Mouse (Mus musculus) midbrain, embryonic 11.5 days (tissue): Measurements from ENCODE around the gene Mta3. TPM values are rescaled to one million over a fixed set of nuclear protein-coding genes. Genes with fewer than 3 reads are reported as not detected.
A peak's percentile ranks its signal among the peaks of the same experiment; 100 is the strongest.

Experiments
- ATAC-seq: fragments of 200-750 bp; cut with Nextera tagmentation; 2 replicates; pipeline ENCODE4 v1.8.0; 2017; ENCODE audit warnings: moderate TSS enrichment, moderate library complexity; ENCODE audit not compliant: low FRiP score
- DNase-seq: peaks from one replicate; pipeline ENCODE4 v3.0.0; 2015; ENCODE audit warnings: low spot score; ENCODE audit errors: missing footprints
- H3K27ac ChIP-seq: fragments of 300-500 bp; sonication (generic); 2 replicates; pipeline ENCODE4 v1.5.1; 2014; ENCODE audit warnings: low read depth, low read length
- H3K27me3 ChIP-seq: fragments of 300-500 bp; sonication (generic); 2 replicates; pipeline ENCODE4 v1.6.1; 2014; ENCODE audit warnings: mild to moderate bottlenecking, low read length, moderate library complexity, mixed read lengths; ENCODE audit not compliant: control insufficient read depth, insufficient read depth
- H3K36me3 ChIP-seq: fragments of 300-500 bp; sonication (generic); 2 replicates; pipeline ENCODE4 v1.6.1; 2014; ENCODE audit warnings: mild to moderate bottlenecking, low read length, moderate library complexity, mixed read lengths; ENCODE audit not compliant: control insufficient read depth, insufficient read depth
- H3K4me1 ChIP-seq: fragments of 300-500 bp; sonication (generic); 2 replicates; pipeline ENCODE4 v1.6.1; 2014; ENCODE audit warnings: low read length; ENCODE audit not compliant: control insufficient read depth, insufficient read depth
- H3K4me2 ChIP-seq: fragments of 300-500 bp; sonication (generic); 2 replicates; pipeline ENCODE4 v1.6.1; 2014; ENCODE audit warnings: mild to moderate bottlenecking, moderate library complexity
- H3K4me3 ChIP-seq: fragments of 300-500 bp; sonication (generic); 2 replicates; pipeline ENCODE4 v1.5.1; 2014; ENCODE audit warnings: low read depth, low read length
- H3K9ac ChIP-seq: fragments of 300-500 bp; sonication (generic); 2 replicates; pipeline ENCODE4 v1.6.1; 2014; ENCODE audit warnings: low read length
- H3K9me3 ChIP-seq: fragments of 300-500 bp; sonication (generic); 2 replicates; pipeline ENCODE4 v1.6.1; 2016; ENCODE audit warnings: low read length; ENCODE audit not compliant: control insufficient read depth
- WGBS: fragments of 180-500 bp; shearing (Covaris S2); extraction: QIAGEN DNeasy Blood & Tissue Kit; methylation state at CpG from one replicate; pipeline ENCODE4 v1.1.7; 2014; 5-methylcytosine and 5-hydroxymethylcytosine counted together
- polyA plus RNA-seq: library from polyadenylated mRNA; unstranded; fragments of >200 nt; fragmentation: Nextera tagmentation; extraction: Ambion mirVana; gene quantifications from 2 replicates; pipeline ENCODE4 v1.2.1, GENCODE M21; 2014

The Mta3 gene
- polyA plus RNA-seq, 1 experiment from 2014 or later = 28.8 TPM

DNA sequence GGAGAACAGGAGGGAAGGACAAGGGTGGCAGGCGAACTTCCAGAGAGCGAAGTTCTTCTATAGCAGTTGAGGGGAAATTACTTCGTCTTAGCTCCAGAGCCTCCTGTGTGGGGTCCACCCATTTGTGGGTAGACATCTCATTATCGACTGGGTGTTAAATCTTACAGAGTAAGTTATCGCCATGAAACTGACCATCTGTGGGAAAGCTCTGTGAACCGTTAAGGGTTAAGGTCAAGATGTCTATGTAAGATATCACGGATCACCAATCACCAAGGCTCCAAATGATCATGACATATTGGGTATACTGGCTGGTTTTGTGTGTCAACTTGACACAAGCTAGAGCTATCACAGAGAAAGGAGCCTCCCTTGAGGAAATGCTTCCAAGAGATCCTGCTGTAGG is 21.5 kb upstream of the Mta3 start:
- Histone ChIP-seq H3K4me1 (no peaks in the 10 kb centered on the region), H3K27me3 (no peaks in the 10 kb centered on the region), H3K36me3 (no peaks in the 10 kb centered on the region), H3K9me3 (no peaks in the 10 kb centered on the region), H3K9ac (no peak overlapping the region), H3K4me3 (no peak overlapping the region), H3K27ac (no peak overlapping the region), H3K4me2 (no peak overlapping the region)
- ATAC-seq (no peak), DNase-seq (no peak)
- WGBS = 89% methylated on average over 7 of the region's 7 CpGs

GRCm38 (mm10) chr17:83690418-83690817 is 15.5 kb upstream of the Mta3 start:
- ATAC-seq (no peak), DNase-seq (no peak)
- Histone ChIP-seq H3K4me3 (no peak overlapping the region), H3K4me1 (no peaks in the 10 kb centered on the region), H3K4me2 (no peak overlapping the region), H3K9me3 (no peaks in the 10 kb centered on the region), H3K27ac (no peak overlapping the region), H3K36me3 (no peaks in the 10 kb centered on the region), H3K27me3 (no peaks in the 10 kb centered on the region), H3K9ac (no peak overlapping the region)
- WGBS = 59% methylated on average over 2 of the region's 2 CpGs

- Histone ChIP-seq H3K27ac (no peak overlapping the region), H3K27me3 (no peaks in the 10 kb centered on the region), H3K4me1 (no peaks in the 10 kb centered on the region), H3K4me3 (no peak overlapping the region), H3K36me3 (no peaks in the 10 kb centered on the region), H3K4me2 (no peak overlapping the region), H3K9ac (no peak overlapping the region), H3K9me3 (no peaks in the 10 kb centered on the region)
- WGBS = 75% methylated on average over 4 of the region's 4 CpGs
- ATAC-seq (no peak), DNase-seq (no peak)
These were observed 14.6 kb upstream of the Mta3 start for GRCm38 (mm10) chr17:83691379-83691778.

DNA sequence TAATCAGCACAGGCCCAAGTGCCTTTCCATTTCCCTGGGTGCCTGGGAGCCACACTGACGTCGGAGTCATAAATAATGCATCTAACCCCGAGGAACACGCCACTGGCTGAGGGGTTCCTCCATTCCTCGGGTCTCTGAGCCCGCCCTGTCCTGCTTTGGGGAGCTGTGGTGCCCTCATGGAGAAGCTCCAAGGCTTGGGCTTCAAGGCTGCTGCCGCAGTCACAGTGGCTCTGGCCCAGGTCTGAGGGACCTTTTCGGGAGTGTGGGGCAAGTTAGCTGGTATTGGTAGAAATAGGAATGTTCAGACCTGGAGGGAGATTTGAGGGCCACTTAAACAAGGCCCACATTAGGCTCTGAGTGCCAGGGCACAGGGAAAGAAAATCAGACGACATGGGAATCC is 12.0 kb upstream of the Mta3 start:
- 86% methylated on average over 9 of the region's 9 CpGs for WGBS
- no peak for ATAC-seq
- H3K27me3 ChIP-seq = no peaks in the 10 kb centered on the region
- no peaks in the 10 kb centered on the region for H3K9me3 ChIP-seq
- no peak for DNase-seq
- H3K27ac ChIP-seq = no peak overlapping the region
- no peak overlapping the region for H3K4me2 ChIP-seq
- no peak overlapping the region for H3K9ac ChIP-seq
- no peaks in the 10 kb centered on the region for H3K36me3 ChIP-seq
- H3K4me1 ChIP-seq = no peaks in the 10 kb centered on the region
- H3K4me3 ChIP-seq = no peak overlapping the region

- Histone ChIP-seq H3K4me2 (no peak overlapping the region), H3K9me3 (no peaks in the 10 kb centered on the region), H3K4me3 (no peak overlapping the region), H3K27me3 (no peaks in the 10 kb centered on the region), H3K27ac (no peak overlapping the region), H3K36me3 (no peaks in the 10 kb centered on the region), H3K9ac (no peak overlapping the region), H3K4me1 (no peaks in the 10 kb centered on the region)
- DNase-seq (no peak), ATAC-seq (no peak)
- 68% methylated on average over 2 of the region's 2 CpGs for WGBS
These were observed 10.2 kb upstream of the Mta3 start for GRCm38 (mm10) chr17:83695785-83696184.

DNA sequence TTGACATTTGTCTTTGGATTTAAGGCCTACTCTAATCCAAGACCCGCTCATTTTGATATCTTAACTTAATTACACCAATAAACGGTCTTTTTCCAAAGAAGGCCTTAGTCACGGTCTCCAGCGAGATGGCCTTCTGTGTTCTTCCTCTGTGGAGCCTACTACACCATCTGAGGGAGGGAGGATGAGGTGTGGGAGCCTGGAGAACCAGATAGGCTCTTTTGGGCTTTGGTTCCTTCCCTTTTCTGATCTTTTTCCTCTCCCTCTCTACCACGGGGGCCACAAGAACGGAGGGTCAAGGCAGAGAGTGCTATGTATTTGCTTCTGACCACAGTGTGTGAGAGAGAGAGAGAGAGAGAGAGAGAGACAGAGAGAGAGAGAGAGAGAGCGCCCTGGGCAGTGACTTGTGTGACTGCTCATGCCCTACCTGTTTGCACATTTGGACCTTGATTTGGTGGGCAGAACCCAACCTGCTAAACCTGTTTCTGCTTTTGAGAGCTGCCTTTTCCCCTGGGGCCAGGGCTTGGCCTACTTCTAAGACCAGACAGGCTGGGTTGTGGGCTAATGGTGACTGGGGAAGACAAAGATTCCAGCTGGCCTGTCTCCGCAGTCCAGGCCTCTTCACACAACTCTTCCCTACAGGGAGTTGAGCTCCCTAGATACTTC is 6.8 kb upstream of the Mta3 start:
- ATAC-seq (no peak), DNase-seq (no peak)
- 87% methylated on average over 8 of the region's 8 CpGs for WGBS
- Histone ChIP-seq H3K9ac (no peak overlapping the region), H3K27ac (no peak overlapping the region), H3K9me3 (no peaks in the 10 kb centered on the region), H3K4me1 (no peaks in the 10 kb centered on the region), H3K4me2 (no peak overlapping the region), H3K4me3 (no peak overlapping the region), H3K36me3 (no peaks in the 10 kb centered on the region), H3K27me3 (no peaks in the 10 kb centered on the region)

DNA sequence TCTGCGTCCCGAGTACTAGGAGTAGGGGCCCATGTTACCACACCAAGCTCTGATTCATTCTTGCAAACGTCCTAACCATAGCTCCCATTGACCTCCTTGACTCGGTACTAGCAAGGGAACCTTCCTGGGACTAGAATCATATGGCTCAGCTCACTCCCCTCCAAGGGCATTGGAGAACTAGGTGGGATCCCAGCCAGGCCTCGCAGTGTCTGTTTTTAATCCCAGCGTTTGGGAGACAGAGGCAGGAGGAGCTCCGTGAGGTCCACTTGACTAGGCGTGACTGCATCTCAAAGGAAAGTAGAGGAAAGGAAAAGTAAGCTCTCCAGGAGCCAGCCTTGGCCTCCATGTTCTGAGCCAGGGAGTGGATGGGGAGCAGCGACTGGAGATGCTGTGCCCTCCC is 5.8 kb upstream of the Mta3 start:
- H3K27me3 ChIP-seq = no peaks in the 10 kb centered on the region
- H3K9me3 ChIP-seq = no peaks in the 10 kb centered on the region
- no peak overlapping the region for H3K4me2 ChIP-seq
- no peaks in the 10 kb centered on the region for H3K36me3 ChIP-seq
- DNase-seq (no peak), ATAC-seq (no peak)
- H3K9ac ChIP-seq = no peak overlapping the region
- WGBS = 85% methylated on average over 9 of the region's 9 CpGs
- no peak overlapping the region for H3K27ac ChIP-seq
- no peaks in the 10 kb centered on the region for H3K4me1 ChIP-seq
- no peak overlapping the region for H3K4me3 ChIP-seq

- ATAC-seq = no peak
- WGBS = 88% methylated on average over 5 of the region's 5 CpGs
These were observed 1.5 kb upstream of the Mta3 start for GRCm38 (mm10) chr17:83704469-83704868.

DNA sequence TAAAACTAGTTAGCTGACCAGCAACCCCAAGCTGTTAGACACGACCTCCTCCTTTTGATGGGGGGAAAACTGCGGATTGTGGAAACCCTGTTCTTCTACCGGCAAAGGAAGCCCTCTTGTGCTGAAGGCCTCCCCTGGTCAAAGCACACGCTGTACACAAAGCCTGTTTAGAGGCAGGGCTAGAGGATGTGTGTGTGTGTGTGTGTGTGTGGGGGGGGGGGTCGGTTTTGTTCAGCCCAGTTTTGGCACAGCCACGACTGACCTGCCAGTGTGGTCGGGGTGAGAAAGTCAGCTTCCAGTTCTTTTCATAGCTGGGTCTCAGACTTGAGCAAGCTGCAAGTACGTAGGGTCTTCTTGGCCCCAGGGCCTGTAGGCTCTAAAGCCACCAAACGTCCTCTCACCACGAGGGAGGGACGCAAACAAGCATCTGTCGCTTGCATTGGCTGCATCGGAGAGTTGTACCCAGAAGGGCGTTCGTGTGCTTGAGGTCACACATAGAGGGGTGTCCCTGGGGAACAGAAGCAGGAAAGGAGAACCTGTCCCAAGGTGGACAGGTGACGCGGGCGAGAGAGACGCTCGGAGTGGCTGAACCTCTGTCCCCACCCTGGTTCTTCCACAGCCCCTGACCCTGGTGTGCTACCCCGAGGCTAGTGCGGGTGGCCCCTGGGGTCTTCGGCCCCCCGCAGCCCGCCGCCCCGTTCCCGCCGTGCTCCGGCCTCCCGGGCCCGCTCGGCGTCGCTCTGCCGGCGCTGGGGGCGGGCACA is 429 bp upstream of the Mta3 start:
- no peaks in the 10 kb centered on the region for H3K27me3 ChIP-seq
- ATAC-seq (peak; percentile 77), DNase-seq (peak; percentile 96)
- H3K4me1 ChIP-seq = 0 out of 2 replicates have a peak, but pooled peaks cover 2% of the 10 kb centered on the region
- no peaks in the 10 kb centered on the region for H3K36me3 ChIP-seq
- peak overlapping the region; percentile 81 for H3K4me3 ChIP-seq
- peak overlapping the region; percentile 95 for H3K9ac ChIP-seq
- H3K27ac ChIP-seq = peak overlapping the region; percentile 71
- no peaks in the 10 kb centered on the region for H3K9me3 ChIP-seq
- WGBS = under 1% methylated on average over 31 of the region's 38 CpGs
- H3K4me2 ChIP-seq = peak overlapping the region; percentile 88

More at GRCm38 (mm10) chr17:83704469-83704868, 1.5 kb upstream of the Mta3 start:
- no peak overlapping the region for H3K4me2 ChIP-seq
- H3K9ac ChIP-seq = no peak overlapping the region
- no peak for DNase-seq
- H3K27me3 ChIP-seq = no peaks in the 10 kb centered on the region
- no peak overlapping the region for H3K27ac ChIP-seq
- no peaks in the 10 kb centered on the region for H3K9me3 ChIP-seq
- H3K4me1 ChIP-seq = 0 out of 2 replicates have a peak, but pooled peaks cover 2% of the 10 kb centered on the region
- H3K4me3 ChIP-seq = no peak overlapping the region
- H3K36me3 ChIP-seq = no peaks in the 10 kb centered on the region
